Mouse (Mus musculus) neural tube, embryonic 14.5 days (tissue): Measurements from ENCODE around the gene Gm20388. TPM values are rescaled to one million over a fixed set of nuclear protein-coding genes. Genes with fewer than 3 reads are reported as not detected.

ENCODE experiments used
- ATAC-seq: fragments of 200-750 bp; cut with Nextera tagmentation; 2 replicates; pipeline ENCODE4 v1.8.0; 2017; ENCODE audit warnings: low read depth, mild to moderate bottlenecking, moderate TSS enrichment, moderate library complexity
- H3K27ac ChIP-seq: fragments of 300-500 bp; sonication (generic); 2 replicates; pipeline ENCODE4 v1.5.1; 2014; ENCODE audit warnings: low read depth, mild to moderate bottlenecking, control low read depth, low read length, moderate library complexity, mixed read lengths
- H3K27me3 ChIP-seq: fragments of 300-500 bp; sonication (generic); 2 replicates; pipeline ENCODE4 v1.6.1; 2014; ENCODE audit warnings: low read length; ENCODE audit not compliant: control insufficient read depth, insufficient read depth
- H3K36me3 ChIP-seq: fragments of 300-500 bp; sonication (generic); 2 replicates; pipeline ENCODE4 v1.6.1; 2014; ENCODE audit warnings: low read length, mixed read lengths; ENCODE audit not compliant: control insufficient read depth, insufficient read depth
- H3K4me1 ChIP-seq: fragments of 300-500 bp; sonication (generic); 2 replicates; pipeline ENCODE4 v1.6.1; 2014; ENCODE audit warnings: low read length; ENCODE audit not compliant: control insufficient read depth, insufficient read depth
- H3K4me2 ChIP-seq: fragments of 300-500 bp; sonication (generic); 2 replicates; pipeline ENCODE4 v1.6.1; 2014; ENCODE audit warnings: mild to moderate bottlenecking, low read depth, low read length, control low read depth
- H3K4me3 ChIP-seq: fragments of 300-500 bp; sonication (generic); 2 replicates; pipeline ENCODE4 v1.5.1; 2014; ENCODE audit warnings: low read depth, low read length, control low read depth, mixed read lengths
- H3K9ac ChIP-seq: fragments of 300-500 bp; sonication (generic); replicated peaks from 2 replicates; pipeline ENCODE4 v1.6.1; 2014; ENCODE audit warnings: low read depth, mild to moderate bottlenecking, control low read depth, low read length, mixed read lengths
- H3K9me3 ChIP-seq: fragments of 300-500 bp; sonication (generic); 2 replicates; pipeline ENCODE4 v1.6.1; 2016; ENCODE audit warnings: low read length; ENCODE audit not compliant: control insufficient read depth
- WGBS: fragments of 180-500 bp; shearing (Covaris S2); extraction: QIAGEN DNeasy Blood & Tissue Kit; methylation state at CpG from one replicate; pipeline ENCODE4 v1.1.7; 2014; 5-methylcytosine and 5-hydroxymethylcytosine counted together
- polyA plus RNA-seq: library from polyadenylated mRNA; unstranded; fragments of >200 nt; fragmentation: Nextera tagmentation; extraction: Ambion mirVana; gene quantifications from 2 replicates; pipeline ENCODE4 v1.2.1, GENCODE M21; 2014

Gene Gm20388
- polyA plus RNA-seq, 1 experiment from 2014 or later = 10.3 TPM

- under 1% methylated on average over 50 of the region's 55 CpGs for WGBS
These were observed 577.3 kb downstream of the Gm20388 start for GRCm38 (mm10) chr8:120487729-120488510.

GRCm38 (mm10) chr8:120488636-120489131, 578.0 kb downstream of the Gm20388 start:
- no peaks in the 10 kb centered on the region for H3K36me3 ChIP-seq
- H3K9ac ChIP-seq = peak overlapping the region; percentile 76
- no peaks in the 10 kb centered on the region for H3K27me3 ChIP-seq
- ATAC-seq = no peak
- peak overlapping the region; percentile 99 for H3K27ac ChIP-seq
- no peaks in the 10 kb centered on the region for H3K9me3 ChIP-seq
- H3K4me1 ChIP-seq = peaks cover 68% of the 10 kb centered on the region
- peak overlapping the region; percentile 57 for H3K4me3 ChIP-seq
- WGBS = under 1% methylated on average over 25 of the region's 25 CpGs
- H3K4me2 ChIP-seq = peak overlapping the region; percentile 94

More at GRCm38 (mm10) chr8:120487729-120488510, 577.3 kb downstream of the Gm20388 start:
- Histone ChIP-seq H3K27ac (peak overlapping the region; percentile 99), H3K9me3 (no peaks in the 10 kb centered on the region), H3K9ac (peak overlapping the region; percentile 76), H3K4me2 (peak overlapping the region; percentile 94), H3K27me3 (no peaks in the 10 kb centered on the region), H3K36me3 (no peaks in the 10 kb centered on the region), H3K4me3 (peak overlapping the region; percentile 57), H3K4me1 (peaks cover 63% of the 10 kb centered on the region)
- peak; percentile 34 for ATAC-seq

- H3K27ac ChIP-seq = peak overlapping the region; percentile 99
- no peaks in the 10 kb centered on the region for H3K9me3 ChIP-seq
- no peak for ATAC-seq
- H3K36me3 ChIP-seq = no peaks in the 10 kb centered on the region
- H3K27me3 ChIP-seq = no peaks in the 10 kb centered on the region
- H3K4me3 ChIP-seq = peak overlapping the region; percentile 57
- H3K4me1 ChIP-seq = peaks cover 69% of the 10 kb centered on the region
- under 1% methylated on average over 73 of the region's 73 CpGs for WGBS
- peak overlapping the region; percentile 94 for H3K4me2 ChIP-seq
- H3K9ac ChIP-seq = peak overlapping the region; percentile 76
These were observed 578.6 kb downstream of the Gm20388 start for GRCm38 (mm10) chr8:120489142-120489754.

- no peak for ATAC-seq
- no peaks in the 10 kb centered on the region for H3K36me3 ChIP-seq
- H3K9me3 ChIP-seq = no peaks in the 10 kb centered on the region
- peaks cover 69% of the 10 kb centered on the region for H3K4me1 ChIP-seq
- WGBS = 4% methylated on average over 15 of the region's 15 CpGs
- peak overlapping the region; percentile 94 for H3K4me2 ChIP-seq
- peak overlapping the region; percentile 76 for H3K9ac ChIP-seq
- H3K27me3 ChIP-seq = no peaks in the 10 kb centered on the region
- H3K4me3 ChIP-seq = peak overlapping the region; percentile 57
- peak overlapping the region; percentile 99 for H3K27ac ChIP-seq
These were observed 579.2 kb downstream of the Gm20388 start for GRCm38 (mm10) chr8:120489771-120490281.

- H3K27me3 ChIP-seq = no peaks in the 10 kb centered on the region
- H3K27ac ChIP-seq = 0 out of 2 replicates have a peak overlapping the region, but pooled peaks have one; percentile 17
- H3K9ac ChIP-seq = peak overlapping the region; percentile 76
- peaks cover 69% of the 10 kb centered on the region for H3K4me1 ChIP-seq
- ATAC-seq = no peak
- 9% methylated on average over 12 of the region's 12 CpGs for WGBS
- H3K4me2 ChIP-seq = peak overlapping the region; percentile 94
- no peaks in the 10 kb centered on the region for H3K36me3 ChIP-seq
- no peaks in the 10 kb centered on the region for H3K9me3 ChIP-seq
- peak overlapping the region; percentile 57 for H3K4me3 ChIP-seq
These were observed 579.9 kb downstream of the Gm20388 start for GRCm38 (mm10) chr8:120490354-120491141.

GRCm38 (mm10) chr8:120491166-120491793, 580.6 kb downstream of the Gm20388 start:
- Histone ChIP-seq H3K4me1 (peaks cover 63% of the 10 kb centered on the region), H3K9me3 (no peaks in the 10 kb centered on the region), H3K4me2 (peak overlapping the region; percentile 94), H3K36me3 (no peaks in the 10 kb centered on the region), H3K27me3 (no peaks in the 10 kb centered on the region), H3K9ac (peak overlapping the region; percentile 76; the same call in 1 of the 2 replicates), H3K4me3 (peak overlapping the region; percentile 57), H3K27ac (no peak overlapping the region)
- 56% methylated on average over 5 of the region's 5 CpGs for WGBS
- no peak for ATAC-seq

GRCm38 (mm10) chr8:120492193-120492880, 581.7 kb downstream of the Gm20388 start:
- H3K4me1 ChIP-seq = peaks cover 66% of the 10 kb centered on the region
- ATAC-seq = no peak
- no peaks in the 10 kb centered on the region for H3K9me3 ChIP-seq
- H3K9ac ChIP-seq = 0 out of 2 replicates have a peak overlapping the region, but pooled peaks have one; percentile 16
- peak overlapping the region; percentile 94 for H3K4me2 ChIP-seq
- peak overlapping the region; percentile 28; the same call in 1 of the 2 replicates for H3K27ac ChIP-seq
- H3K36me3 ChIP-seq = no peaks in the 10 kb centered on the region
- H3K4me3 ChIP-seq = peak overlapping the region; percentile 22
- WGBS = 5% methylated on average over 14 of the region's 14 CpGs
- H3K27me3 ChIP-seq = no peaks in the 10 kb centered on the region

- H3K27ac ChIP-seq = peak overlapping the region; percentile 28; the same call in 1 of the 2 replicates
- no peak for ATAC-seq
These were observed 582.2 kb downstream of the Gm20388 start for GRCm38 (mm10) chr8:120492881-120493220.

More at GRCm38 (mm10) chr8:120492881-120493220, 582.2 kb downstream of the Gm20388 start:
- Histone ChIP-seq H3K36me3 (no peaks in the 10 kb centered on the region), H3K9me3 (no peaks in the 10 kb centered on the region), H3K27me3 (no peaks in the 10 kb centered on the region), H3K9ac (0 out of 2 replicates have a peak overlapping the region, but pooled peaks have one; percentile 16), H3K4me3 (peak overlapping the region; percentile 22), H3K4me1 (peaks cover 69% of the 10 kb centered on the region), H3K4me2 (peak overlapping the region; percentile 94)
- WGBS = 29% methylated on average over 4 of the region's 4 CpGs
